In the genomic region with DNA sequence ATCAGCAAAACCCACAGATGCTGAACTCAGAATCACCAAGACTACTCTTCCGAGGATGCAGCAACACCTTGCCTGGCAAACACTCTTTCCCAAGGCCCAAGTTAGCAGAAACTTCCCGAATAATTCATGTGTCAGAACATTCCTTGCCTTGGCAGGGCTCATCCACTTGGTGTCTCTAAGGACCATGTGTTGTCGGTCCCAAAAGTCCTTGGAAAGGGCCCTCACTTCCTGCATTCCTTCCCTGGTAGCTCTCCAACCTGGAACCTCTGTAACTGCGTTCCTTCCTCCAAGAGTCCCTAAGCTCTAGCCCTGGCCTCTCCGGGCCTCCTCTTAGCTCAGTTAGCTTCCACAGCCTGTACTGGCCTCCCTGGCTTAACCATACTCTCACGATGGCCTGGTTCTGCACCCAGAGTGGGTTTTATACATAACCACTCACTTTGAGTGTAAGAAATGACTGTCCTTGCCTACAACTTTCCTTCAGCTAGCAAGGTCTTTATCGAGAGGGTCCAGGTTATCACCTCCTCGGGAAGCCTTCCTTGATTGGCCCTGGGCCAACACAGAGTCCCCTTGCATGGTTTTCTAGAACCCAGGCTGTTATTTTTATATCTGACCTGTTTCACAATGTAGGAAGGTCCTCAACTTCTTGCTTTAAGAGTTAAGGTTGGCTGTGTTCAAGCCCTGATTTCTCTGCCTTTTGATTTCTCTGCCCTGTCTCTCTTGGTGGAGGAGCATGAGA, we compare ENCODE assay signal across 20 mouse cellular contexts. TPM values are rescaled to one million over a fixed set of nuclear protein-coding genes. Genes with fewer than 3 reads are reported as not detected.
DNase-seq lines count a peak whose midpoint lies in the region; ATAC-seq and TF ChIP-seq lines count a peak whose summit lies in the region.
"Had no signal": no experiment of that assay in that cellular context is flagged by ENCODE, and none has a peak within 500 bp of the region (broad histone marks: within the 10 kb centered on the region; RNA-seq: fewer than 3 reads in every experiment).

No protein-coding gene starts in this region.

- no peak for DNase-seq in testis, postnatal 10 days (ENCODE audit: low spot score)
- DNase-seq in heart, postnatal 0 days (ENCODE audit: low spot score), result peak; percentile 48
- no peak for DNase-seq in spleen, postnatal 14 days (ENCODE audit: low spot score in 2 of 2)
- DNase-seq: cerebellum, adult 11-12 months; gastrocnemius, postnatal 36 days; kidney, postnatal 14 days; liver; liver, postnatal 0 days; spleen, adult 18-20 months; thymus, postnatal 14 days had no signal

- no peaks in the 10 kb centered on the region for H3K36me3 ChIP-seq in intestine, embryonic 16.5 days (ENCODE audit: control insufficient read depth, insufficient read depth, low read length)
- no peaks in the 10 kb centered on the region for H3K36me3 ChIP-seq in intestine, postnatal 0 days (ENCODE audit: control insufficient read depth, insufficient read depth)
- H3K36me3 ChIP-seq in testis, adult 2 months (ENCODE audit: control insufficient read depth, insufficient read depth, low read length), result no peaks in the 10 kb centered on the region
- no peaks in the 10 kb centered on the region for H3K36me3 ChIP-seq in heart, postnatal 0 days (replicated peaks; ENCODE audit: control insufficient read depth, insufficient read depth, low read length)
- H3K36me3 ChIP-seq in hindbrain, embryonic 12.5 days, result no peaks in the 10 kb centered on the region
- H3K36me3 ChIP-seq: embryonic facial prominence, embryonic 10.5 days; midbrain, embryonic 15.5 days had no signal

- 72% methylated on average over 8 of the region's 8 CpGs for WGBS in intestine, embryonic 16.5 days
- WGBS in intestine, postnatal 0 days, result 74% methylated on average over 8 of the region's 8 CpGs
- 14% methylated on average over 8 of the region's 8 CpGs for WGBS in heart, postnatal 0 days
- WGBS in hindbrain, embryonic 12.5 days, result 75% methylated on average over 8 of the region's 8 CpGs

- TF ChIP-seq EP300 in heart, postnatal 0 days (IDR thresholded peaks at IDR 0.05; ENCODE audit: low read depth), result no peak

- no peaks in the 10 kb centered on the region for H3K27me3 ChIP-seq in intestine, embryonic 16.5 days (replicated peaks; ENCODE audit: control insufficient read depth, insufficient read depth, low read length)
- H3K27me3 ChIP-seq in intestine, postnatal 0 days (replicated peaks; ENCODE audit: control insufficient read depth, insufficient read depth, low read length), result no peaks in the 10 kb centered on the region
- no peaks in the 10 kb centered on the region for H3K27me3 ChIP-seq in testis, adult 2 months (ENCODE audit: control insufficient read depth, insufficient read depth, low read length)
- no peaks in the 10 kb centered on the region for H3K27me3 ChIP-seq in heart, postnatal 0 days (ENCODE audit: control insufficient read depth, insufficient read depth, low read length)
- H3K27me3 ChIP-seq in hindbrain, embryonic 12.5 days, result peaks cover 9% of the 10 kb centered on the region
- H3K27me3 ChIP-seq: forebrain, embryonic 13.5 days; midbrain, embryonic 15.5 days had no signal

- H3K4me3 ChIP-seq in intestine, embryonic 16.5 days (ENCODE audit: low read length), result no peak overlapping the region
- no peak overlapping the region for H3K4me3 ChIP-seq in intestine, postnatal 0 days (ENCODE audit: low read depth, low read length)
- no peak overlapping the region for H3K4me3 ChIP-seq in testis, adult 2 months (ENCODE audit: control insufficient read depth, low read depth, low read length)
- H3K4me3 ChIP-seq in heart, postnatal 0 days (ENCODE audit: low read depth, low read length), result no peak overlapping the region
- no peak overlapping the region for H3K4me3 ChIP-seq in hindbrain, embryonic 12.5 days
- H3K4me3 ChIP-seq: embryonic facial prominence, embryonic 10.5 days; forebrain, embryonic 13.5 days; midbrain, embryonic 15.5 days had no signal

- no peak overlapping the region for H3K27ac ChIP-seq in intestine, embryonic 16.5 days (ENCODE audit: low read length)
- H3K27ac ChIP-seq in intestine, postnatal 0 days (ENCODE audit: low read depth, low read length), result no peak overlapping the region
- H3K27ac ChIP-seq in testis, adult 2 months (ENCODE audit: control insufficient read depth, insufficient read depth, low read depth, low read length), result peak overlapping the region; percentile 25; the same call in 1 of the 2 replicates
- H3K27ac ChIP-seq in heart, postnatal 0 days (ENCODE audit: low read depth), result peak overlapping the region; percentile 88
- H3K27ac ChIP-seq in hindbrain, embryonic 12.5 days, result no peak overlapping the region
- H3K27ac ChIP-seq: embryonic facial prominence, embryonic 10.5 days; forebrain, embryonic 13.5 days; midbrain, embryonic 15.5 days had no signal

- H3K4me2 ChIP-seq in intestine, embryonic 16.5 days (ENCODE audit: low read depth, low read length), result no peak overlapping the region
- no peak overlapping the region for H3K4me2 ChIP-seq in intestine, postnatal 0 days (replicated peaks; ENCODE audit: low read depth)
- H3K4me2 ChIP-seq in heart, postnatal 0 days (ENCODE audit: low read depth, low read length), result peak overlapping the region; percentile 1; the same call in 1 of the 2 replicates
- H3K4me2 ChIP-seq in hindbrain, embryonic 12.5 days (replicated peaks), result no peak overlapping the region
- H3K4me2 ChIP-seq: forebrain, embryonic 13.5 days; midbrain, embryonic 15.5 days had no signal

- ATAC-seq in intestine, embryonic 16.5 days, result no peak
- ATAC-seq in intestine, postnatal 0 days, result no peak
- no peak for ATAC-seq in heart, postnatal 0 days (ENCODE audit: insufficient read depth, low read depth)
- ATAC-seq in hindbrain, embryonic 12.5 days (ENCODE audit: low FRiP score), result no peak
- ATAC-seq: forebrain, embryonic 13.5 days; inflammation-experienced regulatory T-cells, adult 6 months; liver, postnatal 0 days; midbrain, embryonic 15.5 days had no signal

- H3K9ac ChIP-seq in intestine, embryonic 16.5 days (ENCODE audit: low read depth, low read length), result peak overlapping the region; percentile 19; the same call in 1 of the 2 replicates
- H3K9ac ChIP-seq in intestine, postnatal 0 days (ENCODE audit: low read depth, low read length), result no peak overlapping the region
- H3K9ac ChIP-seq in heart, postnatal 0 days (replicated peaks; ENCODE audit: low read depth, low read length), result 0 out of 2 replicates have a peak overlapping the region, but pooled peaks have one; percentile 7
- H3K9ac ChIP-seq in hindbrain, embryonic 12.5 days, result no peak overlapping the region
- H3K9ac ChIP-seq: forebrain, embryonic 13.5 days; liver, postnatal 0 days; midbrain, embryonic 15.5 days had no signal

- TF ChIP-seq POLR2A in testis, adult 2 months (IDR thresholded peaks at IDR 0.05; ENCODE audit: control insufficient read depth, low read depth, low read length), result no peak

- TF ChIP-seq CTCF in intestine, postnatal 0 days (IDR thresholded peaks at IDR 0.05; ENCODE audit: low read depth), result no peak
- TF ChIP-seq CTCF in testis, adult 2 months (IDR thresholded peaks at IDR 0.05; ENCODE audit: control insufficient read depth, insufficient read depth, insufficient replicate concordance, low read depth, low read length), result no peak
- TF ChIP-seq CTCF in heart, postnatal 0 days (IDR thresholded peaks at IDR 0.05; ENCODE audit: low read depth), result peak; percentile 17; the same call in 1 of the 2 replicates

- no peaks in the 10 kb centered on the region for H3K9me3 ChIP-seq in intestine, embryonic 16.5 days (ENCODE audit: control insufficient read depth, low read length)
- H3K9me3 ChIP-seq in intestine, postnatal 0 days (ENCODE audit: control insufficient read depth), result no peaks in the 10 kb centered on the region
- H3K9me3 ChIP-seq in heart, postnatal 0 days (replicated peaks; ENCODE audit: control insufficient read depth, low read length), result no peaks in the 10 kb centered on the region
- H3K9me3 ChIP-seq in hindbrain, embryonic 12.5 days (replicated peaks), result no peaks in the 10 kb centered on the region
- H3K9me3 ChIP-seq: embryonic facial prominence, embryonic 10.5 days; forebrain, embryonic 13.5 days; midbrain, embryonic 15.5 days had no signal

- peaks cover 7% of the 10 kb centered on the region; the same call in 1 of the 2 replicates for H3K4me1 ChIP-seq in intestine, embryonic 16.5 days (ENCODE audit: control insufficient read depth, insufficient read depth, low read length)
- 0 out of 2 replicates have a peak, but pooled peaks cover 4% of the 10 kb centered on the region for H3K4me1 ChIP-seq in intestine, postnatal 0 days (replicated peaks; ENCODE audit: control insufficient read depth, insufficient read depth, low read length)
- peaks cover 25% of the 10 kb centered on the region for H3K4me1 ChIP-seq in testis, adult 2 months (ENCODE audit: control insufficient read depth, insufficient read depth, low read length)
- H3K4me1 ChIP-seq in heart, postnatal 0 days (ENCODE audit: control insufficient read depth, insufficient read depth), result peaks cover 64% of the 10 kb centered on the region
- peaks cover 20% of the 10 kb centered on the region for H3K4me1 ChIP-seq in hindbrain, embryonic 12.5 days

RNA-seq across cellular contexts. Expression of a gene that starts 4.5 kb away (rescaled TPM):
- polyA plus RNA-seq in intestine, embryonic 16.5 days (2015; fragmentation: Nextera tagmentation; extraction: Ambion mirVana), result 23.0 and 23.2 TPM in 2 replicates
- polyA plus RNA-seq in intestine, postnatal 0 days (2015; fragmentation: Nextera tagmentation; extraction: Ambion mirVana), result 20.1 and 24.3 TPM in 2 replicates
- polyA plus RNA-seq in testis, adult 2 months (2012; rRNA removed), result 0.62 and 0.77 TPM in 2 replicates
- 27.4 and 28.3 TPM in 2 replicates for total RNA-seq in heart, postnatal 0 days (2014; rRNA removed; ENCODE audit: low replicate concordance)
- 93.7 and 106 TPM in 2 replicates for polyA plus RNA-seq in heart, postnatal 0 days (2015; fragmentation: Nextera tagmentation; extraction: Ambion mirVana)
- polyA plus RNA-seq in hindbrain, embryonic 12.5 days (2016; fragmentation: Nextera tagmentation; extraction: Ambion mirVana), result 19.2 and 72.4 TPM in 2 replicates

RNA-seq across cellular contexts. Expression of a gene that starts 10.2 kb away (rescaled TPM):
- polyA plus RNA-seq in intestine, embryonic 16.5 days (2015; fragmentation: Nextera tagmentation; extraction: Ambion mirVana), result 17.0 and 17.3 TPM in 2 replicates
- 33.6 and 33.9 TPM in 2 replicates for polyA plus RNA-seq in intestine, postnatal 0 days (2015; fragmentation: Nextera tagmentation; extraction: Ambion mirVana)
- 48.5 and 51.6 TPM in 2 replicates for polyA plus RNA-seq in testis, adult 2 months (2012; rRNA removed)
- 89.1 and 105 TPM in 2 replicates for total RNA-seq in heart, postnatal 0 days (2014; rRNA removed; ENCODE audit: low replicate concordance)
- polyA plus RNA-seq in heart, postnatal 0 days (2015; fragmentation: Nextera tagmentation; extraction: Ambion mirVana), result 22.5 and 24.2 TPM in 2 replicates
- 65.8 and 72.0 TPM in 2 replicates for polyA plus RNA-seq in hindbrain, embryonic 12.5 days (2016; fragmentation: Nextera tagmentation; extraction: Ambion mirVana)

RNA-seq across cellular contexts. Expression of a gene that starts 12.4 kb away (rescaled TPM):
- polyA plus RNA-seq in intestine, embryonic 16.5 days (2015; fragmentation: Nextera tagmentation; extraction: Ambion mirVana), result 1.6 TPM in 2 replicates
- 1.1 TPM in 2 replicates for polyA plus RNA-seq in intestine, postnatal 0 days (2015; fragmentation: Nextera tagmentation; extraction: Ambion mirVana)
- polyA plus RNA-seq in testis, adult 2 months (2012; rRNA removed), result 59.3 TPM in 2 replicates
- 4,764 and 5,473 TPM in 2 replicates for total RNA-seq in heart, postnatal 0 days (2014; rRNA removed; ENCODE audit: low replicate concordance)
- polyA plus RNA-seq in heart, postnatal 0 days (2015; fragmentation: Nextera tagmentation; extraction: Ambion mirVana), result 8,811 and 8,917 TPM in 2 replicates
- polyA plus RNA-seq in hindbrain, embryonic 12.5 days (2016; fragmentation: Nextera tagmentation; extraction: Ambion mirVana), result 2.2 and 3.1 TPM in 2 replicates
- total RNA-seq: left cerebral cortex, postnatal 10 days had no signal

RNA-seq across cellular contexts. Expression of a gene that starts 20.6 kb away (rescaled TPM):
- 1.1 and 1.3 TPM in 2 replicates for polyA plus RNA-seq in intestine, embryonic 16.5 days (2015; fragmentation: Nextera tagmentation; extraction: Ambion mirVana)
- 0.33 and 0.54 TPM in 2 replicates for polyA plus RNA-seq in intestine, postnatal 0 days (2015; fragmentation: Nextera tagmentation; extraction: Ambion mirVana)
- 132 and 148 TPM in 2 replicates for polyA plus RNA-seq in testis, adult 2 months (2012; rRNA removed)
- 0.11 and 2.6 TPM in 2 replicates for total RNA-seq in heart, postnatal 0 days (2014; rRNA removed; ENCODE audit: low replicate concordance)
- 0.60 and 0.63 TPM in 2 replicates for polyA plus RNA-seq in heart, postnatal 0 days (2015; fragmentation: Nextera tagmentation; extraction: Ambion mirVana)
- 2.5 and 3.6 TPM in 2 replicates for polyA plus RNA-seq in hindbrain, embryonic 12.5 days (2016; fragmentation: Nextera tagmentation; extraction: Ambion mirVana)
- total RNA-seq: gastrocnemius, postnatal 36 days had no signal

RNA-seq across cellular contexts. Expression of a gene that starts 35.7 kb away (rescaled TPM):
- polyA plus RNA-seq in intestine, embryonic 16.5 days (2015; fragmentation: Nextera tagmentation; extraction: Ambion mirVana), result 5.9 and 6.8 TPM in 2 replicates
- 5.3 and 5.7 TPM in 2 replicates for polyA plus RNA-seq in intestine, postnatal 0 days (2015; fragmentation: Nextera tagmentation; extraction: Ambion mirVana)
- 4.5 TPM in 2 replicates for polyA plus RNA-seq in testis, adult 2 months (2012; rRNA removed)
- total RNA-seq in heart, postnatal 0 days (2014; rRNA removed; ENCODE audit: low replicate concordance), result 0.23 and 1.4 TPM in 2 replicates
- 0.70 and 0.92 TPM in 2 replicates for polyA plus RNA-seq in heart, postnatal 0 days (2015; fragmentation: Nextera tagmentation; extraction: Ambion mirVana)
- polyA plus RNA-seq in hindbrain, embryonic 12.5 days (2016; fragmentation: Nextera tagmentation; extraction: Ambion mirVana), result 32.9 and 33.2 TPM in 2 replicates
- total RNA-seq: gastrocnemius, postnatal 36 days; megakaryocyte, adult 5-6 weeks had no signal

Comparison
In these comparisons a context has a peak if more than half of its experiments do, and no peak if none do; other contexts are left out.
1. H3K9ac ChIP-seq: peak in intestine, embryonic 16.5 days (single experiment) and heart, postnatal 0 days (single experiment); none in intestine, postnatal 0 days (single experiment) and hindbrain, embryonic 12.5 days (single experiment).
2. H3K27ac ChIP-seq: peak in testis, adult 2 months (single experiment) and heart, postnatal 0 days (single experiment); none in intestine, embryonic 16.5 days (single experiment), intestine, postnatal 0 days (single experiment) and hindbrain, embryonic 12.5 days (single experiment).
3. RNA of a gene that starts 4.5 kb away (polyA plus RNA-seq): 93.7 to 106 TPM in heart, postnatal 0 days, 20.1 to 24.3 TPM in intestine, postnatal 0 days, 23.0 to 23.2 TPM in intestine, embryonic 16.5 days and 19.2 to 72.4 TPM in hindbrain, embryonic 12.5 days; 0.62 to 0.77 TPM in testis, adult 2 months; every median in the first group is over 10 times any median in the second.
4. RNA of a gene that starts 12.4 kb away (polyA plus RNA-seq): 8,811 to 8,917 TPM in heart, postnatal 0 days; 59.3 TPM in testis, adult 2 months, 2.2 to 3.1 TPM in hindbrain, embryonic 12.5 days, 1.6 TPM in intestine, embryonic 16.5 days and 1.1 TPM in intestine, postnatal 0 days; every median in the first group is over 100 times any median in the second.